Mouse (Mus musculus): ENCODE data around the gene 5330417C22Rik. TPM values are rescaled to one million over a fixed set of nuclear protein-coding genes. Genes with fewer than 3 reads are reported as not detected.
"Not testable (repeated sequence)": the region's sequence is repeated elsewhere in the genome, so short reads cannot be mapped to it uniquely, and the experiment has no call there.

5330417C22Rik gene
- polyA plus RNA-seq, 1 experiment from 2014 or later = 4.1 TPM

DNA sequence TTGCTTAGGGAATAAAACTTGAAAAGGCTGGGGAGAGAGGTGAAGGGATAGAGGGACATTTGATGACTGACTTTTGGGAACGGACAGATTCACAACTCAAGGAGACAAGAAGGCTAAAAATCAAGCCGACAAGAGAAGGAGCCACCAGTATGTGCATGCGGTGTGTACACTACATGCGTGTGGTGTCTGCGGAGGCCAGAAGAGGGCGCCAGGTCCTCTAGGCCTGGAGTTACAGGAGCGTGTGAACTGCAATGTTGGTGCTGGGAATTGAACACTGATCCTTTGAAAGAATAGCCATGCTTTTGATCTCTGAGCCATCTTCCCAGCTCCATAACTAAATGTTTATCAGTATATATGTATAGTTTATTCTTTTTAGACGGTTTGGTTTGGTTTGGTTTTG is 7.8 kb downstream of the 5330417C22Rik start:
- Histone ChIP-seq H3K27me3 (no peaks in the 10 kb centered on the region), H3K4me1 (no peaks in the 10 kb centered on the region), H3K4me3 (replicated peaks) (no peak overlapping the region), H3K27ac (replicated peaks) (no peak overlapping the region), H3K9me3 (replicated peaks) (no peaks in the 10 kb centered on the region), H3K4me2 (replicated peaks) (no peak overlapping the region), H3K36me3 (no peaks in the 10 kb centered on the region), H3K9ac (no peak overlapping the region)
- ATAC-seq (ENCODE audit: insufficient number of reproducible peaks, low FRiP score, low TSS enrichment, low read depth) = no peak
- WGBS = 91% methylated on average over 8 of the region's 8 CpGs

DNA sequence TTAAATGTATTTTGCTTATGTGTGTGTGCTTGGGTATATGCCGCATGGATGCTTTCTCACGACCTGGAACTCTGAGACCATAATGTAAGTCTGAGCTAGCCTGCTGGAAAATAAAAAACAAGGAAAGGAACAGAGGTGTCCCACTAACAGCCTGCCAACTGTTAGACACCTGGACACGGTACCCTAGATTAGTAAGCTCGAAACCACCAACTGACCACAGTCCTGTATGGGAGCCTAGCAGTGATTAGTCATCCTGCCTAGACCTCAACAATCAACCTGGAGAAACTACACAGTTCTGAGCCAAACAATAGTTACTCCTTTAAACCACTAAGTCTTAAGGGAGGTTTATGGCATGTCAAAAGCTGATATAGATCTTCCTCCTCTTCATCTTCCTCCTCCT is 12.9 kb downstream of the 5330417C22Rik start:
- Histone ChIP-seq H3K4me3 (replicated peaks) (no peak overlapping the region), H3K9ac (no peak overlapping the region), H3K27me3 (no peaks in the 10 kb centered on the region), H3K4me1 (no peaks in the 10 kb centered on the region), H3K9me3 (replicated peaks) (no peaks in the 10 kb centered on the region), H3K27ac (replicated peaks) (no peak overlapping the region), H3K4me2 (replicated peaks) (no peak overlapping the region), H3K36me3 (no peaks in the 10 kb centered on the region)
- 81% methylated on average over 4 of the region's 4 CpGs for WGBS
- ATAC-seq (ENCODE audit: insufficient number of reproducible peaks, low FRiP score, low TSS enrichment, low read depth) = no peak

DNA sequence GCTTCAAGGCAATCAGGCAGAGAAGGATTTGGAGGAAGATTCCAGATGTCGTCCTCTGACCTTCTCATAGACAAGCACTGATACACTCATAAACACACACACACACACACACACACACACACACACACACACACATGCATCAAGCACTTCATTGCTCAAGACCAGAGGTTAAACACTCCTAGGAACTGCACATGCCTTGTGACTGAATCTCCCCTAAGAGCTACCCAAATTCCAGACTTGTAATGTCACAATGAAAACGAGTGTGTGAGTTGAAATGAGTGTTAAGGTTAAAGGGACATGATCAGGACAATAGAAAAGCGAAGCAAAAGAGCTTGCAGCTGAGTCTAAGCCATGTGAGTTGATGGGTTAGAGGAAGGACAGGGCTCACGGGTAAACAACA is 18.1 kb downstream of the 5330417C22Rik start:
- no peak overlapping the region for H3K4me3 ChIP-seq (replicated peaks)
- no peak for ATAC-seq (ENCODE audit: insufficient number of reproducible peaks, low FRiP score, low TSS enrichment, low read depth)
- H3K27ac ChIP-seq (replicated peaks) = no peak overlapping the region

DNA sequence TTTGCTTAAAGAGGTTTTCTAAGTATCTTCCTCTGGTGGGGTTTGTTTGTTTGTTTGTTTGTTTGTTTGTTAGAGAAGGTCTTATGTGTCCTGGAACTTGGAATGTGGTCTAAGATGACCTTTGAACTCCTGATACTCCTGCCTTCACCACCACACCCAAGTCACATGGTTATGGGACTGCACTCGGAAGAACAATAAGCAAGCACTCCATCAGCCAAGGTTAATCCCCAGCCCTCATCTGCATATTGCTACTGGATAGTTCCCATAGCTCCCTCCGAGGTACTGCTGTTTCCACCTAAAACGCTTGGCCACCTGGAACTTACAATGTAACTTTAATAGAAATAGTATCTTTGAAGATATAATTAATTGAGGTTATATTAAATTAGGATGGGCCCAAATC is 22.9 kb downstream of the 5330417C22Rik start:
- peaks cover 5% of the 10 kb centered on the region; the same call in 1 of the 2 replicates for H3K4me1 ChIP-seq
- no peaks in the 10 kb centered on the region for H3K36me3 ChIP-seq
- H3K4me2 ChIP-seq (replicated peaks) = no peak overlapping the region
- 64% methylated on average over 3 of the region's 3 CpGs for WGBS
- no peaks in the 10 kb centered on the region for H3K9me3 ChIP-seq (replicated peaks)
- H3K27me3 ChIP-seq = no peaks in the 10 kb centered on the region
- H3K4me3 ChIP-seq (replicated peaks) = no peak overlapping the region
- no peak for ATAC-seq (ENCODE audit: insufficient number of reproducible peaks, low FRiP score, low TSS enrichment, low read depth)
- no peak overlapping the region for H3K27ac ChIP-seq (replicated peaks)
- no peak overlapping the region for H3K9ac ChIP-seq

More for the DNA sequence above, 18.1 kb downstream of the 5330417C22Rik start:
- Histone ChIP-seq H3K36me3 (no peaks in the 10 kb centered on the region), H3K4me1 (no peaks in the 10 kb centered on the region), H3K9ac (no peak overlapping the region), H3K27me3 (no peaks in the 10 kb centered on the region), H3K9me3 (replicated peaks) (no peaks in the 10 kb centered on the region), H3K4me2 (replicated peaks) (no peak overlapping the region)
- 58% methylated on average over 4 of the region's 4 CpGs for WGBS

DNA sequence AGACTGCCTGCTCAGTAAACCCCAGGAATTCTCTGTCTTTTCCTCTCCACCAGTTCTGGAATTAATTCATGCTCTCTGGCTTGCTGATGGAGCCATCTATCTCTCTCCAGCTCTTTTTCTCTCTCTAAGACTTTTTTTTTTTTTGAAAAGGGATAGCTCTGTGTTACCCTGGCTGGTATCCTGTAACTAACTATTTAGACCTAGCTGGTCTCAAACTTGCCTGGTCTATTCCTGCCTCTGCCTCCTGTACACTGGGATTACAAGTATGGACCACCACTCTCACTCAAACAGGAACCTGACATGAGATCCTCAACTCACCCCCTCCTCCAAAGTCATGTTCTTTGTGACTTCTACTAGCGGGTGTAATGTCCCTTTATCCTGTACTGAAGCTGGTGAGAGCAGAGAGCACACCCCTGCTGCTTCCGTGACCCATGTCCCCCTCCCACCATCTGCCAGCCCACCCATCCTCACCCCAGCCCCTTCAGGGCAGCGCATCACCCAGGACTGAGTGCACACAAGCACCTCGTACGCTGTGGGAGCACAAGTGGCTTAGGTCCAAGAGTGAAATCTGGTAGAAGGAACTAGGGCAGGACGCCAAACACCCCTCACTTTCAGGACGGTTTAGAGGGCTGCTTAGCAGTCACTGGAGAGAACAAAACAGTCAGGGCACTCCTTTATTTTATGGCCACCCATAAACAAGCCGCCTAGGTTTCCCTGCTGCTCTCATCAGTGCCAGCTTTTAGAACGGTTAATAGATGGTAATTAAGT is 25.4 kb downstream of the 5330417C22Rik start:
- Histone ChIP-seq H3K4me2 (replicated peaks) (no peak overlapping the region), H3K4me3 (replicated peaks) (no peak overlapping the region), H3K27me3 (no peaks in the 10 kb centered on the region), H3K9me3 (replicated peaks) (no peaks in the 10 kb centered on the region), H3K27ac (replicated peaks) (no peak overlapping the region), H3K4me1 (peaks cover 5% of the 10 kb centered on the region; the same call in 1 of the 2 replicates), H3K36me3 (no peaks in the 10 kb centered on the region), H3K9ac (no peak overlapping the region)
- no peak for ATAC-seq (ENCODE audit: insufficient number of reproducible peaks, low FRiP score, low TSS enrichment, low read depth)
- 22% methylated on average over 9 of the region's 9 CpGs for WGBS

- H3K4me3 ChIP-seq (replicated peaks) = no peak overlapping the region
- no peak for ATAC-seq (ENCODE audit: insufficient number of reproducible peaks, low FRiP score, low TSS enrichment, low read depth)
- H3K9me3 ChIP-seq (replicated peaks) = no peaks in the 10 kb centered on the region
- H3K27me3 ChIP-seq = no peaks in the 10 kb centered on the region
- H3K36me3 ChIP-seq = no peaks in the 10 kb centered on the region
- no peak overlapping the region for H3K4me2 ChIP-seq (replicated peaks)
- 50% methylated on average over 1 of the region's 2 CpGs for WGBS
- peaks cover 5% of the 10 kb centered on the region; the same call in 1 of the 2 replicates for H3K4me1 ChIP-seq
- no peak overlapping the region for H3K9ac ChIP-seq
- no peak overlapping the region for H3K27ac ChIP-seq (replicated peaks)
These were observed 26.2 kb downstream of the 5330417C22Rik start for GRCm38 (mm10) chr3:108510156-108510555.

GRCm38 (mm10) chr3:108508745-108509474 is 27.4 kb downstream of the 5330417C22Rik start:
- H3K27me3 ChIP-seq = no peaks in the 10 kb centered on the region
- no peak for ATAC-seq (ENCODE audit: insufficient number of reproducible peaks, low FRiP score, low TSS enrichment, low read depth)
- H3K4me3 ChIP-seq (replicated peaks) = no peak overlapping the region
- no peaks in the 10 kb centered on the region for H3K36me3 ChIP-seq
- no peak overlapping the region for H3K9ac ChIP-seq
- H3K9me3 ChIP-seq (replicated peaks) = no peaks in the 10 kb centered on the region
- no peak overlapping the region for H3K4me2 ChIP-seq (replicated peaks)
- H3K4me1 ChIP-seq = peaks cover 5% of the 10 kb centered on the region; the same call in 1 of the 2 replicates
- 42% methylated on average over 4 of the region's 4 CpGs for WGBS
- H3K27ac ChIP-seq (replicated peaks) = no peak overlapping the region

DNA sequence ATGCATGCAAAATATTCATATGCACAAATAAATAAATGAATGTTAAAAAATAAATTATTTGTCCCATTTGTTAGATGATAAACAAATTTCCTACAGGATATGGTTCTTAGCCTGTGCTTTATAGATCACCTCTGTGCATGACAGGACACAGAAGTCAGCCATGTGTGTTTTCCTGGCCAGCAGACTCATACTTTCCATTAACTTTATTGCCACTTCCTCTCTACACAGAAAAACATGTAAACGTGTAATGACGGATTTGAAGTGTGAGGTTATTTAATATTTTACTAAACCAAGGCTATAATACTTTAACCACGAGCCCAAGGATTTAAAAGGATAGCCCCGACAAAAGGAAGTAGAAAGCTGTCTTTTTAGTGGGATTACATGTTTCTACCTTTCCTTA is 32.4 kb downstream of the 5330417C22Rik start:
- H3K27ac ChIP-seq (replicated peaks) = no peak overlapping the region
- H3K4me2 ChIP-seq (replicated peaks) = no peak overlapping the region
- H3K36me3 ChIP-seq = no peaks in the 10 kb centered on the region
- H3K27me3 ChIP-seq = no peaks in the 10 kb centered on the region
- H3K9me3 ChIP-seq (replicated peaks) = no peaks in the 10 kb centered on the region
- H3K4me1 ChIP-seq = no peaks in the 10 kb centered on the region
- ATAC-seq (ENCODE audit: insufficient number of reproducible peaks, low FRiP score, low TSS enrichment, low read depth) = no peak
- no peak overlapping the region for H3K9ac ChIP-seq
- 65% methylated on average over 4 of the region's 4 CpGs for WGBS
- H3K4me3 ChIP-seq (replicated peaks) = no peak overlapping the region

GRCm38 (mm10) chr3:108501411-108501810 is 34.9 kb downstream of the 5330417C22Rik start:
- H3K36me3 ChIP-seq; H3K4me2 ChIP-seq (replicated peaks); H3K9me3 ChIP-seq (replicated peaks); ATAC-seq (ENCODE audit: insufficient number of reproducible peaks, low FRiP score, low TSS enrichment, low read depth); H3K27me3 ChIP-seq; H3K9ac ChIP-seq; H3K4me3 ChIP-seq (replicated peaks); H3K27ac ChIP-seq (replicated peaks); H3K4me1 ChIP-seq: not testable (repeated sequence)
- WGBS = 83% methylated on average over 3 of the region's 3 CpGs

- no peak for ATAC-seq (ENCODE audit: insufficient number of reproducible peaks, low FRiP score, low TSS enrichment, low read depth)
- Histone ChIP-seq H3K36me3 (no peaks in the 10 kb centered on the region), H3K9me3 (replicated peaks) (no peaks in the 10 kb centered on the region), H3K9ac (no peak overlapping the region), H3K4me3 (replicated peaks) (no peak overlapping the region), H3K27me3 (no peaks in the 10 kb centered on the region), H3K27ac (replicated peaks) (no peak overlapping the region), H3K4me1 (no peaks in the 10 kb centered on the region), H3K4me2 (replicated peaks) (no peak overlapping the region)
- 80% methylated on average over 8 of the region's 8 CpGs for WGBS
These were observed 36.5 kb downstream of the 5330417C22Rik start for GRCm38 (mm10) chr3:108499826-108500225.

- H3K27me3 ChIP-seq = no peaks in the 10 kb centered on the region
- 45% methylated on average over 9 of the region's 9 CpGs for WGBS
- H3K27ac ChIP-seq (replicated peaks) = no peak overlapping the region
- no peak overlapping the region for H3K4me2 ChIP-seq (replicated peaks)
- H3K4me1 ChIP-seq = no peaks in the 10 kb centered on the region
- no peak for ATAC-seq (ENCODE audit: insufficient number of reproducible peaks, low FRiP score, low TSS enrichment, low read depth)
- no peak overlapping the region for H3K9ac ChIP-seq
- H3K36me3 ChIP-seq = no peaks in the 10 kb centered on the region
- H3K4me3 ChIP-seq (replicated peaks) = no peak overlapping the region
- H3K9me3 ChIP-seq (replicated peaks) = no peaks in the 10 kb centered on the region
These were observed 38.7 kb downstream of the 5330417C22Rik start for GRCm38 (mm10) chr3:108497602-108498001.

All from embryonic facial prominence, embryonic 15.5 days (tissue).